Mouse (Mus musculus): ENCODE measurements around the gene Tns3. TPM values are rescaled to one million over a fixed set of nuclear protein-coding genes. Genes with fewer than 3 reads are reported as not detected.

Tns3 gene
- polyA plus RNA-seq, 1 experiment from 2014 or later: 30.4 TPM

GRCm38 (mm10) chr11:8396329-8396728, 268.0 kb downstream of the Tns3 start:
- no peak for ATAC-seq (ENCODE audit: insufficient read depth, low FRiP score)

GRCm38 (mm10) chr11:8391564-8391963, 272.8 kb downstream of the Tns3 start:
- 64% methylated on average over 5 of the region's 5 CpGs for WGBS
- Histone ChIP-seq H3K4me1 (ENCODE audit: control insufficient read depth, insufficient read depth, low read length) (no peaks in the 10 kb centered on the region), H3K27ac (ENCODE audit: low read length) (no peak overlapping the region)

More at GRCm38 (mm10) chr11:8396329-8396728, 268.0 kb downstream of the Tns3 start:
- Histone ChIP-seq H3K27me3 (ENCODE audit: control insufficient read depth, insufficient read depth, low read length) (no peaks in the 10 kb centered on the region), H3K9me3 (replicated peaks; ENCODE audit: control insufficient read depth, low read length) (no peaks in the 10 kb centered on the region), H3K4me3 (replicated peaks; ENCODE audit: low read length) (no peak overlapping the region), H3K9ac (ENCODE audit: low read length) (no peak overlapping the region), H3K4me2 (ENCODE audit: low read depth, low read length) (no peak overlapping the region), H3K27ac (ENCODE audit: low read length) (no peak overlapping the region), H3K4me1 (ENCODE audit: control insufficient read depth, insufficient read depth, low read length) (no peaks in the 10 kb centered on the region), H3K36me3 (ENCODE audit: control insufficient read depth, insufficient read depth, low read length) (no peaks in the 10 kb centered on the region)
- 74% methylated on average over 7 of the region's 7 CpGs for WGBS

GRCm38 (mm10) chr11:8385891-8386405, 278.4 kb downstream of the Tns3 start:
- Histone ChIP-seq H3K4me2 (ENCODE audit: low read depth, low read length) (no peak overlapping the region), H3K36me3 (ENCODE audit: control insufficient read depth, insufficient read depth, low read length) (no peaks in the 10 kb centered on the region), H3K4me3 (replicated peaks; ENCODE audit: low read length) (no peak overlapping the region), H3K4me1 (ENCODE audit: control insufficient read depth, insufficient read depth, low read length) (no peaks in the 10 kb centered on the region), H3K9ac (ENCODE audit: low read length) (no peak overlapping the region), H3K27ac (ENCODE audit: low read length) (no peak overlapping the region), H3K27me3 (ENCODE audit: control insufficient read depth, insufficient read depth, low read length) (no peaks in the 10 kb centered on the region), H3K9me3 (replicated peaks; ENCODE audit: control insufficient read depth, low read length) (no peaks in the 10 kb centered on the region)
- no peak for ATAC-seq (ENCODE audit: insufficient read depth, low FRiP score)
- WGBS: 84% methylated on average over 7 of the region's 7 CpGs

More at GRCm38 (mm10) chr11:8391564-8391963, 272.8 kb downstream of the Tns3 start:
- Histone ChIP-seq H3K9me3 (replicated peaks; ENCODE audit: control insufficient read depth, low read length) (no peaks in the 10 kb centered on the region), H3K4me2 (ENCODE audit: low read depth, low read length) (no peak overlapping the region), H3K27me3 (ENCODE audit: control insufficient read depth, insufficient read depth, low read length) (no peaks in the 10 kb centered on the region), H3K4me3 (replicated peaks; ENCODE audit: low read length) (no peak overlapping the region), H3K36me3 (ENCODE audit: control insufficient read depth, insufficient read depth, low read length) (no peaks in the 10 kb centered on the region), H3K9ac (ENCODE audit: low read length) (no peak overlapping the region)
- no peak for ATAC-seq (ENCODE audit: insufficient read depth, low FRiP score)

All from stomach, embryonic 16.5 days (tissue).